Mouse (Mus musculus) fibroblast of lung, adult 2 months (primary cell): ENCODE data around the gene Supt6.
"Not testable (repeated sequence)": the region's sequence is repeated elsewhere in the genome, so short reads cannot be mapped to it uniquely, and the experiment has no call there.

Source experiments
- DNase-seq: peaks from one replicate; pipeline ENCODE4 v3.0.0-alpha.2; 2011; ENCODE audit warnings: low read depth

Supt6 gene

GRCm38 (mm10) chr11:78245627-78246317, at the start of gene Supt6, which contains the start of gene Sdf2:
Supt6 (minus strand) TSS chr11:78245987.
Sdf2 (plus strand) TSS chr11:78245746.
- peak; percentile 86 for DNase-seq

- no peak for DNase-seq
Measured at GRCm38 (mm10) chr11:78294585-78294984, 48.8 kb upstream of the Supt6 start.

GRCm38 (mm10) chr11:78290654-78291053, 44.9 kb upstream of the Supt6 start, which contains the start of gene BC030499:
BC030499 (plus strand) TSS chr11:78290841.
- DNase-seq: no peak

- DNase-seq: no peak
Measured at GRCm38 (mm10) chr11:78289146-78289763, 43.5 kb upstream of the Supt6 start.

- no peak for DNase-seq
Measured at GRCm38 (mm10) chr11:78279586-78279985, 33.8 kb upstream of the Supt6 start.

GRCm38 (mm10) chr11:78278853-78279252, 33.1 kb upstream of the Supt6 start:
- no peak for DNase-seq

GRCm38 (mm10) chr11:78276169-78276568, 30.4 kb upstream of the Supt6 start:
- DNase-seq: not testable (repeated sequence)

- no peak for DNase-seq
Measured at GRCm38 (mm10) chr11:78275596-78275995, 29.8 kb upstream of the Supt6 start.

GRCm38 (mm10) chr11:78271986-78272385, 26.2 kb upstream of the Supt6 start:
- DNase-seq: no peak

- DNase-seq: no peak
Measured at GRCm38 (mm10) chr11:78265571-78265970, 19.8 kb upstream of the Supt6 start.

GRCm38 (mm10) chr11:78262550-78262949, 16.8 kb upstream of the Supt6 start:
- peak; percentile 65 for DNase-seq

- peak; percentile 70 for DNase-seq
Measured at GRCm38 (mm10) chr11:78261380-78262352, 15.9 kb upstream of the Supt6 start, which contains the start of gene 2610507B11Rik. 2610507B11Rik (plus strand) TSS chr11:78261752.

- DNase-seq: no peak
Measured at GRCm38 (mm10) chr11:78260489-78261258, 14.9 kb upstream of the Supt6 start.

GRCm38 (mm10) chr11:78256618-78257017, 10.8 kb upstream of the Supt6 start:
- DNase-seq: no peak

- DNase-seq: no peak
Measured at GRCm38 (mm10) chr11:78247727-78248140, 1.9 kb upstream of the Supt6 start.

- DNase-seq: no peak
Measured at GRCm38 (mm10) chr11:78247012-78247348, 1.2 kb upstream of the Supt6 start.

- DNase-seq: no peak
Measured at GRCm38 (mm10) chr11:78246318-78247011, 678 bp upstream of the Supt6 start.

GRCm38 (mm10) chr11:78245261-78245626, 543 bp downstream of the Supt6 start:
- no peak for DNase-seq

GRCm38 (mm10) chr11:78240193-78240857, 5.5 kb downstream of the Supt6 start:
- no peak for DNase-seq

GRCm38 (mm10) chr11:78231518-78231917, 14.3 kb downstream of the Supt6 start:
- DNase-seq: no peak
